Mouse (Mus musculus) C2C12 (cell line): ENCODE measurements around the gene Rad51b.

Experiments used
- CTCF ChIP-seq: IDR thresholded peaks from one replicate; pipeline ENCODE4 v1.5.1; 2011; ENCODE audit not compliant: control insufficient read depth, insufficient read depth, insufficient read length
- MAX ChIP-seq: IDR thresholded peaks from one replicate; pipeline ENCODE4 v1.6.1; 2011; ENCODE audit warnings: mild to moderate bottlenecking, control low read depth
- MYOD1 ChIP-seq: IDR thresholded peaks from one replicate; pipeline ENCODE4 v1.6.1; 2011; ENCODE audit warnings: low read depth; ENCODE audit not compliant: control insufficient read depth, insufficient read length

DNA sequence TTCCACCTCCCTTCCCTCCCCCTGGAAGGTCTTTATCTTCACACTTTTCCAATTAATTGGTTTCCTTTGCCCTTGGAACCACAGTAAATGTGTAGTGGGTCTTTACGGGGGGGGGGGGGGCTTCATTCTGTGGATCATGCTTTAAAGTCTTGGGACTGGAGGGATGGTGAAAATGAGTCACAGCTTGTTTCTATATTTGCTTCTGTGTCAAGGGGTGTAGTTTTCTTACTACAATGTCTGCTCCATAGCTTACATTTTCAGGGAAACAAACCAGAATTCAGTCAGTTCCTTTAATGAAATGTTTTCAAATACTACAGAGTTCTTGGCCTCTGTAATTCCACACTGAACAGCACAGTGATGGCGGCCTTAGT is 317.5 kb downstream of the Rad51b start:
- no peak for TF ChIP-seq CTCF
- TF ChIP-seq MAX, result no peak
- no peak for TF ChIP-seq MYOD1
